Mouse (Mus musculus) layer of hippocampus, adult 2 months (tissue): ENCODE measurements around the gene Myrfl. TPM values are rescaled to one million over a fixed set of nuclear protein-coding genes. Genes with fewer than 3 reads are reported as not detected.

Experiments
- DNase-seq, 2 experiments: peaks; one replicate each; pipeline ENCODE4 v3.0.0; 2022; ENCODE audit warnings: low spot score in 2 of 2
- H3K27ac ChIP-seq: fragments of 200-600 bp; 2 replicates; pipeline ENCODE4 v1.8.1; 2022
- H3K4me3 ChIP-seq: fragments of 200-600 bp; 2 replicates; pipeline ENCODE4 v1.8.1; 2022; ENCODE audit warnings: mild to moderate bottlenecking
- CTCF ChIP-seq: fragments of 200-600 bp; conservative IDR thresholded peaks from 2 replicates; pipeline ENCODE4 v1.8.1; 2022; ENCODE audit warnings: antibody characterized with exemption, mild to moderate bottlenecking, moderate library complexity
- total RNA-seq, 2 experiments: library from RNA; stranded (reverse); gene quantifications; 2 replicates each; pipeline ENCODE4 v1.2.3; 2021

Gene Myrfl
- total RNA-seq, 2 experiments from 2014 or later: 0.32 to 0.33 TPM

DNA sequence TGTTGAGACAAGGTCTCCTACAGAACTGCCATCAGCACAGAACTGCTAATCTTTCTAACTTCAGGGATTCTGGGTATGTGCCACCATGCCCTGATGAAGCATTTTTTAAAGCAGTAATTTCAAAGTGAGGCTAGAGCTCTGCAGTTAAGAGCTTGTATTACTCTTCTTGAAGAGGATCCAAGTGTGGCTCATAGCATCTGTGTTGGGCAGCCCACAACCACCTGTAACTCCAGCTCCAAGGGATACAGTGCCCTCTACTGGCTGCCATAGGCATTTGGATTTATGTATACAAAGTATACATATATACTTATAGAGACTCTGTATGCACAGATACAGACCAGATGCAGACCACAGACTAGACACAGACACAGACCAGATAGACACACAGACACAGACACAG is 107.6 kb downstream of the Myrfl start:
- no peak overlapping the region for H3K4me3 ChIP-seq
- TF ChIP-seq CTCF: peak; percentile 70
- no peak overlapping the region for H3K27ac ChIP-seq
- DNase-seq: peak; percentile 27 to 36

DNA sequence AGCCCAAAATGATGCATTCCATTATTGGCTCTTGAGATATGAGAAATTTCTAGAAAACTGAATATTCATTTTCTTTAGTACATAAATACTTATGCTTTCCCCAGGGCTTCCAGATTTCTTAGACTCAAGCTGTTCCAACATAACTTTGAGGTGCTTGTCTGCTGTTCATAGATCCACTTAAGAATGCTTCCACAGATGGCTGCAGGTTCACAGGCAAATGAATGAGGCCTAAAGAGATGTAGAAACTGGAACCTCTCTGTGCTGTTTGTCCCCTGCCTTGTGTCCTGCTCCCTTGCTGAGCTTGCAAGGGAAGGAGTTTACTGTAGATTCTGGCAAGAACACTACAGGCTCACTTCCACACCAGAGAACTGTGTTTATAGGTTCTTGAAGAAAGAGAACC is 108.3 kb downstream of the Myrfl start:
- peak in 1 of 2 experiments; percentile 40 for DNase-seq
- TF ChIP-seq CTCF: no peak

DNA sequence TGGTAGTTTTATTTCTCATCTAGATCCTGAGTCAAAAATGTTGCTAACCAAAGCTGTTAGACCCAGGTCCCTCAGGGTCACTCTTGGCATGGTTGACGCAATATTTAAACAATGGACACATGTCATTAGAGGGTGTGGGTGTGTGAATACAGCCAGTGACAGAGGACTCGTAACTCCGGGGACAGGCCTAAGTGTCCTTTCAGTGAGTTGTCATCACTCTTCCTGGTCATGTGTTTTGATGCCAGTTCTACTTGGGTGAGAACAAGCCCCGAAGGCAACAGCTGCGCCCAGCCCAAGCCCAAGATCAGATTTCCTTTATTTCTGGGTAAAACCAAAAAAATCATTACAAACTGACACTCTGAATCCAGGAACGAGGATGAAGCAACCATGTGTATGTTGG is 112.6 kb downstream of the Myrfl start:
- Histone ChIP-seq H3K27ac (no peak overlapping the region), H3K4me3 (no peak overlapping the region)
- no peak for DNase-seq
- no peak for TF ChIP-seq CTCF

More for the DNA sequence above, 108.3 kb downstream of the Myrfl start:
- Histone ChIP-seq H3K27ac (no peak overlapping the region), H3K4me3 (no peak overlapping the region)

- no peak for DNase-seq
- Histone ChIP-seq H3K27ac (no peak overlapping the region), H3K4me3 (no peak overlapping the region)
- no peak for TF ChIP-seq CTCF
These were observed 113.7 kb downstream of the Myrfl start for GRCm38 (mm10) chr10:116783020-116783419.

DNA sequence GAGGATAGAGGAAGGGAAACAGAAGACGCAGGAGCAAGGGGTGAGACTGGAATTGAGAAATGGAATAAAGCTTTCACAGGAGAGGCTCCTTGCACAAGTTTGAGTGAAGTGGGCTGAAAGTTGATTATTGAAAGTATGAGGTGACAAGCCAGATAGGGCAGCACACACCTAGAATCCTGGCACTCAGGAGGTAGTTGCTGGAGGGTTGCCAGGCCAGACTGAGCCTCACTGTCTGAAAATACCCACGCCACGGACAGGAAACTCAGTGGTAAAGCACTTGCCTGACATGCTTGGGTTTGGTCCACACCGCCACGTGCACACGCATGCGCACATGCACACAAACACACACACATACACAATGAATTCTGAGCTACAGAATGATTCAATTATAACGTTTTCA is 118.8 kb downstream of the Myrfl start:
- TF ChIP-seq CTCF: no peak
- no peak overlapping the region for H3K27ac ChIP-seq
- no peak for DNase-seq
- no peak overlapping the region for H3K4me3 ChIP-seq

DNA sequence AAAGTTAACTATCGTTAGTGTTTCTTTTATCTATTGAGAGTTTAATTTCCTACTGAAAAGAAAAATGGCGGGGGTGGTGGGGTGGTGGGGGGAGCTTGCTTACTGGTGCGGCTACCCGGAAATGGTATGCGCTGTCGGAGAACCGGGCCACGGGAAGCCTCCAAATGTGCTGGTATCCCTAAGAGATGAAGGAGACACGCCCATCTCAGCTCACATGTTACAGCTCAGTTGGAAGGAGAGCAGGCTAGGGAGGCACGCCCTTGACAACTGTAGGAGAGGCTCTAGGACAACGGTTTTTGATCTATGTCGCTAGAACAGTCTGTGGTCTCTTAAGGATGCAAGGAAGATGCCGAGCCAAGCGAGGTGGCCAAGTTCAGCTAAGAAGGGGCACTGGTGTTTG is 119.9 kb downstream of the Myrfl start:
- H3K4me3 ChIP-seq: no peak overlapping the region
- H3K27ac ChIP-seq: no peak overlapping the region
- no peak for DNase-seq
- no peak for TF ChIP-seq CTCF

DNA sequence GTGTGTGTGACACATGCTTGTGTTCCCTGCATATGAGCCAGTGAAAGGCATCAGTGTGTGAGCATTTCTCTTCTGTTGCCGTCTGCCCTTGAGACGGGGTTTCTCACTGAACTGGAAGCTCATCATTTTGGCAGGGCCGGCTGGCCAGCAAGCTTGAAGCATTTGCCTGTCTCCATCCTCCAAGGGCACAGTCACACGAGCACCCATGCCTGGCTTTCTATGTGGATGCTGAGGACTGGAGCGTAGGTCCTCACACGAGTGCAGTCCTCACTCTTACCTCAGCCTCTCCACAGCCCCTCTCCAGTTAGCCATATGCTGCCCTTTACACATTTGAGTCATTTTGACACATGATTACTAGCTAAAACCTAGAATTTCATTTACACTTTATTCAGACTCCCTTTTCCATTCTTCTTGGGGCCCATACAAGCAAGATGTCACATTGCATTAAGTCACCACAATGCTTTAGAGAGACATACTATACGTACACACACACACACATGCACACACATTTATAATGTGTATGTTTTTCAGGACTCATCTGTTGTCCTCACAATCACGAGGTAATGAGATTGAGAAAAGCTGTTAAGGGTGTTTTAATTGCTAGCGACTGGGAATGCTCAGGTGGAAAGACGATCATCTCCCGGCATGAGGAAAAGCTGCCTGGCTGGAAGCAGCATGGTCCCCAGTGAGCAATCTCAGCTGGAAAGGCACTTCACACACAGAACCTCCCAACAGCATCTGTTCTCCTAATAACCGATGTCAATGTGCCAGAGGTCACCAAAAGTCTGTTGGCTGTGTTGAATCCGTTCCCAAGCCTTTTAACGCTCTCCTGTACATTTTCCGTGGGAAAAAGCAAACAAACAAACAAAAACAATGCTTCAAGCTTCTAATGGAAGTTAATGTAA is 122.6 kb downstream of the Myrfl start:
- H3K27ac ChIP-seq: no peak overlapping the region
- no peak overlapping the region for H3K4me3 ChIP-seq
- DNase-seq: no peak
- TF ChIP-seq CTCF: no peak

DNA sequence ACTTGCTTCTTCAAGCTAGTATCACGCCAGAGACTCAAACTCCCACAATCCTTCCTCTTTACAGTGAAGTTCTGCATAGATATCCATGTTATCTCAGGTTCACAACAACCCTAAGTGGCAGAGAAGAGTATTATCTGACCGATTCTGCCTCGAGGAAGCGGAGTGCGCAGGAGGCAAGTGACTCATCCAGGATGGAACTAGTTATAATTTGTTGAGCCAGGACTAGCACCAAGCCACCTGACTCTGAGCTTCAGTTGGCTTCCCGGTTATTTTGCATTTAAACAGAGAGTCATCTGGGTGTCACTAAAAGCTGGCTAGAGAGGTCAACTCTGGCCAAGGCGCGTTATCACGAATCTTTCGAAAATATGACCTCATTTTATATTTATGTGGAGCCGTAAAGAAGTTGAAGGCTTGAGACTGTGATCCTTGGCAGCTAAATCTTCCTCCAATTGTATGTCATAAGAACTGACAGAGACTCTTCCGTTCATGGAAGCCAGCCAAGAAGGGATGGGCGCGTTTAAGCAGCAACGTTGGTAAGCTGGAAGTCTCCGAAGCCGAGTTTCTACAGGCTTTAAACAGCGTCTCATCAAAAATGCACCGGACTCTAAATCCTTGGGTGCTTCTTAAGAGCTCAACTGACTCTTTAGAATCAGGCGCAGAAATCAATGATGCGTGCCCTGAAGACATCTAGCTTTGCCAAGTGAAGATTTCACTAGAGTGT is 125.3 kb downstream of the Myrfl start:
- no peak overlapping the region for H3K27ac ChIP-seq
- TF ChIP-seq CTCF: no peak
- DNase-seq: no peak
- H3K4me3 ChIP-seq: no peak overlapping the region

DNA sequence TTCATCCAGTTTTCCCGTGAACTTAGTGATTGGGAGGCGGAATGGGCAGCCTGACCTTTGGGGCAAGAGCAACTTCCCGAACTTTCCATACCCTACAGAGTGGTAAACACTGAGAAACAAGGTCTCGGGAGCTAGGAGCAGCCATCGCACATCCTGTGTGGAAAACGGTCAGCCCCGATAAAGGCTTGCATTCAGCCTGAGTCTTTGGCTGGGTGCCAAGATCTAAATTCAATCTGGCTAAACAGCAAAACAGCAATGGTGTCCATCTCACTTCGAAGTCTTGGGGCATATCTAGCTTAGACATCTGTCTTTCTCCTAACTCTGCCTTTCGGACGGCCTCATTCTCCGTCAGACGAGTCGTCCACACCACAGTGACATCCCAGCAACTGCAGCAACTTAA is 128.1 kb downstream of the Myrfl start:
- DNase-seq: no peak
- no peak overlapping the region for H3K4me3 ChIP-seq
- TF ChIP-seq CTCF: no peak

GRCm38 (mm10) chr10:116766525-116766924 is 130.2 kb downstream of the Myrfl start:
- no peak for TF ChIP-seq CTCF
- Histone ChIP-seq H3K27ac (no peak overlapping the region), H3K4me3 (no peak overlapping the region)
- DNase-seq: no peak

More for the DNA sequence above, 128.1 kb downstream of the Myrfl start:
- H3K27ac ChIP-seq: no peak overlapping the region

DNA sequence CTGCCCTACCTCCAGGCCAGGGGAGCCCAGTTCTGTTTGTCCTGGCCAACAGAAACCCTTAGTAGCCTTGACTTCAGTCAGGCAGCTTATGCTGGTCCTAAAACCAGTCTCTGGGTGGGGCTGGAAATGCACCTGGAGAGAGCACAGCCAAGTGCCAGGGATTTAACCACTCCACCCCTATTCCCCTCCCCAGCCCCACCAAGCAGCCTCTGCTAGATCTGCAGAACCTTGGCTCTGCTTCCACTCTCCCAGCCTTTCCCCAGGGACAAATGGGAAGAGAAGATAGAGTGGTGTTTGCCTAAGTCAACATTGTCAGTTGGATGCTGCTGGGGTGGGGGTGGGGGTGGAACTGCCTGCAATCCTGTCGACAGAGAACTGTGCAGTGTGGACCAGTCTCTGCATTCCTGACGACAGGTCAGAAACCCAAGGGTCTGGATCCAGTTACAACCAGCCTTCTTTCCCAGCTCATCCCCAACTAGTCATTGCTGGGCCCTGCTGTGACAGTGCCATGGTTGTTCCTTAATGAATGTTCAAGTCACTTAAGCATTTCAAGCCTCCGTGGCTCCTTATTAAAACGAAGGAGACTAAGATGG is 135.1 kb downstream of the Myrfl start:
- H3K27ac ChIP-seq: no peak overlapping the region
- no peak overlapping the region for H3K4me3 ChIP-seq
- TF ChIP-seq CTCF: no peak
- DNase-seq: no peak

DNA sequence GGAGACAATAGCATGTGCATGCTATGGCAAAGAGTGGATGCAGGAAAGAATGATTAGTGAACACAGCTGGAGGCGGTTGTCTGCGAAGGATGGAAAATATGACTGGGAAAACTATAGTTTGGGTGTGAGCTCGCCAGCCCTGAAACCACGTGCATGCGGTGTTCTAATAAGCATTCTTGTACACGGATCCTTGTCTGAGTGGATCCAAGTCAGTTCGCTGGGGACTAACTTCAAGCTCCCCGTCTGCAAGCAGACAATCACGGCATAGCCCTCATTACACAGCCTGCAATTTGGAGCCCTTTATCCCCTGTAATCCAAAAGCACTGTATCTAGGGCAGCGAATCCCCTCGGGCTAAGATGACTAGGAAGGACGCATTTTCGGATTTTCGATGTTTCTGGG is 136.2 kb downstream of the Myrfl start:
- no peak for TF ChIP-seq CTCF
- DNase-seq: no peak
- no peak overlapping the region for H3K4me3 ChIP-seq
- no peak overlapping the region for H3K27ac ChIP-seq

- DNase-seq: no peak
- TF ChIP-seq CTCF: no peak
These were observed 136.9 kb downstream of the Myrfl start for GRCm38 (mm10) chr10:116759816-116760215.

More at GRCm38 (mm10) chr10:116759816-116760215, 136.9 kb downstream of the Myrfl start:
- no peak overlapping the region for H3K4me3 ChIP-seq
- no peak overlapping the region for H3K27ac ChIP-seq
